Mouse (Mus musculus): Measurements from ENCODE around the gene Trpm6. TPM values are rescaled to one million over a fixed set of nuclear protein-coding genes. Genes with fewer than 3 reads are reported as not detected.

The Trpm6 gene
- polyA plus RNA-seq, 1 experiment from 2014 or later = 0.05 TPM

- no peaks in the 10 kb centered on the region for H3K27me3 ChIP-seq (ENCODE audit: control insufficient read depth, insufficient read depth, low read length)
- H3K4me2 ChIP-seq (replicated peaks; ENCODE audit: low read depth) = no peak overlapping the region
- TF ChIP-seq EP300 (optimal IDR thresholded peaks at IDR 0.05) = no peak
- no peak for TF ChIP-seq CTCF (IDR thresholded peaks at IDR 0.05; ENCODE audit: low read depth)
- no peak overlapping the region for H3K27ac ChIP-seq (replicated peaks)
- ATAC-seq (ENCODE audit: low FRiP score, low TSS enrichment) (no peak), DNase-seq (ENCODE audit: low spot score) (no peak)
- no peak overlapping the region for H3K9ac ChIP-seq (ENCODE audit: low read length)
- no peaks in the 10 kb centered on the region for H3K36me3 ChIP-seq (ENCODE audit: control insufficient read depth, insufficient read depth, low read length)
- H3K4me1 ChIP-seq (replicated peaks; ENCODE audit: control insufficient read depth, insufficient read depth) = no peaks in the 10 kb centered on the region
- no peaks in the 10 kb centered on the region for H3K9me3 ChIP-seq (ENCODE audit: control insufficient read depth, low read length)
- H3K4me3 ChIP-seq (ENCODE audit: low read depth, low read length) = no peak overlapping the region
Measured at GRCm38 (mm10) chr19:18757191-18757590, 7.4 kb downstream of the Trpm6 start.

DNA sequence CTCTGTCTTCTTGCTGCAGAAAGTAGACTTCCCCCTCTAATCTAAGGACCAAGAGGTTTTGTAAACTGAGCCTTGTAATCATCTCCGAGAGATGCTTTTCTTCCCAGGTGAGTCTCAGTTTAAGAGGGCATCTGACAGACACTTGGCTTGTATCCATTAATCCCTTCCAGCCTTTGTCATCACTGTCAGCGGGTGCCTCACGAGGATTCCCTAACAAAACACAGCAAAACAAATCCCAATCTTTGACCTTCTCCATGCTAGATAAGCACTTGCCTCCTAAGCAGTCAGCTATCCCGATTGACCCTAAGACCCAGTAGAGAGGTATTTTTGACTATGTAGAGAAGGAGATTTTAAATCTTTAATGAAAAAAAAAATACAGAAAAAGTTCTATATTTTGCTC is 7.9 kb downstream of the Trpm6 start:
- no peaks in the 10 kb centered on the region for H3K27me3 ChIP-seq (ENCODE audit: control insufficient read depth, insufficient read depth, low read length)
- 48% methylated on average over 4 of the region's 4 CpGs for WGBS
- H3K9me3 ChIP-seq (ENCODE audit: control insufficient read depth, low read length) = no peaks in the 10 kb centered on the region
- no peak overlapping the region for H3K9ac ChIP-seq (ENCODE audit: low read length)
- TF ChIP-seq CTCF (IDR thresholded peaks at IDR 0.05; ENCODE audit: low read depth) (no peak), EP300 (optimal IDR thresholded peaks at IDR 0.05) (no peak)
- DNase-seq (ENCODE audit: low spot score) (no peak), ATAC-seq (ENCODE audit: low FRiP score, low TSS enrichment) (no peak)
- H3K4me3 ChIP-seq (ENCODE audit: low read depth, low read length) = no peak overlapping the region
- no peaks in the 10 kb centered on the region for H3K4me1 ChIP-seq (replicated peaks; ENCODE audit: control insufficient read depth, insufficient read depth)
- H3K27ac ChIP-seq (replicated peaks) = no peak overlapping the region
- H3K4me2 ChIP-seq (replicated peaks; ENCODE audit: low read depth) = no peak overlapping the region
- no peaks in the 10 kb centered on the region for H3K36me3 ChIP-seq (ENCODE audit: control insufficient read depth, insufficient read depth, low read length)

GRCm38 (mm10) chr19:18758269-18758668 is 8.5 kb downstream of the Trpm6 start:
- TF ChIP-seq CTCF (IDR thresholded peaks at IDR 0.05; ENCODE audit: low read depth) = no peak
- no peak for TF ChIP-seq EP300 (optimal IDR thresholded peaks at IDR 0.05)
- H3K9ac ChIP-seq (ENCODE audit: low read length) = no peak overlapping the region
- H3K27ac ChIP-seq (replicated peaks) = no peak overlapping the region
- no peaks in the 10 kb centered on the region for H3K36me3 ChIP-seq (ENCODE audit: control insufficient read depth, insufficient read depth, low read length)
- DNase-seq (ENCODE audit: low spot score) (peak; percentile 27), ATAC-seq (ENCODE audit: low FRiP score, low TSS enrichment) (no peak)
- H3K4me2 ChIP-seq (replicated peaks; ENCODE audit: low read depth) = no peak overlapping the region
- WGBS = 25% methylated on average over 6 of the region's 6 CpGs
- H3K27me3 ChIP-seq (ENCODE audit: control insufficient read depth, insufficient read depth, low read length) = no peaks in the 10 kb centered on the region
- no peaks in the 10 kb centered on the region for H3K4me1 ChIP-seq (replicated peaks; ENCODE audit: control insufficient read depth, insufficient read depth)
- no peaks in the 10 kb centered on the region for H3K9me3 ChIP-seq (ENCODE audit: control insufficient read depth, low read length)
- no peak overlapping the region for H3K4me3 ChIP-seq (ENCODE audit: low read depth, low read length)

DNA sequence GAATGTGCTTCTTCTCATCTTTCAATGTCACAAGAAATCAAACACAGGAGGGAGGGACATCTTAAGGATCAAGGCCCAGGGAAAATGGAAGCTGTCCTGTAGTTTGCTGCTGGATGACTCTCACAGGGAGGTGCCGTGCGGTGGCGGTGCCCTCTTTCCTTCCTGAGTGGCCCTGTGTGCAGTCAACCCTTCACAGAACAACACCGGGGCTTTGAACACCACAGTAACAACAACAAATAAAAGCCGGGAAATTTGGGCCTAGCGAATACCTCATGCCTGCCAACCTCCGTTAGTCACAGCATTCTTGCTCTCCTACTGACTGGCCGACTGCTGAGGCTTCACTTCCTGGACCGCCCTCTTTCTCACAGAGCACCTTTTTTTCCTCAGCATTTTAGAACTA is 9.1 kb downstream of the Trpm6 start:
- Histone ChIP-seq H3K27me3 (ENCODE audit: control insufficient read depth, insufficient read depth, low read length) (no peaks in the 10 kb centered on the region), H3K4me2 (replicated peaks; ENCODE audit: low read depth) (no peak overlapping the region), H3K9ac (ENCODE audit: low read length) (no peak overlapping the region), H3K27ac (replicated peaks) (no peak overlapping the region), H3K9me3 (ENCODE audit: control insufficient read depth, low read length) (no peaks in the 10 kb centered on the region), H3K4me1 (replicated peaks; ENCODE audit: control insufficient read depth, insufficient read depth) (no peaks in the 10 kb centered on the region), H3K36me3 (ENCODE audit: control insufficient read depth, insufficient read depth, low read length) (no peaks in the 10 kb centered on the region), H3K4me3 (ENCODE audit: low read depth, low read length) (no peak overlapping the region)
- ATAC-seq (ENCODE audit: low FRiP score, low TSS enrichment) = no peak
- 53% methylated on average over 9 of the region's 9 CpGs for WGBS
- TF ChIP-seq CTCF (IDR thresholded peaks at IDR 0.05; ENCODE audit: low read depth) (no peak), EP300 (optimal IDR thresholded peaks at IDR 0.05) (no peak)
- no peak for DNase-seq (ENCODE audit: low spot score)

- Histone ChIP-seq H3K4me1 (replicated peaks; ENCODE audit: control insufficient read depth, insufficient read depth) (no peaks in the 10 kb centered on the region), H3K9ac (ENCODE audit: low read length) (no peak overlapping the region), H3K27ac (replicated peaks) (no peak overlapping the region), H3K4me3 (ENCODE audit: low read depth, low read length) (no peak overlapping the region), H3K9me3 (ENCODE audit: control insufficient read depth, low read length) (no peaks in the 10 kb centered on the region), H3K27me3 (ENCODE audit: control insufficient read depth, insufficient read depth, low read length) (no peaks in the 10 kb centered on the region), H3K36me3 (ENCODE audit: control insufficient read depth, insufficient read depth, low read length) (no peaks in the 10 kb centered on the region), H3K4me2 (replicated peaks; ENCODE audit: low read depth) (no peak overlapping the region)
- TF ChIP-seq EP300 (optimal IDR thresholded peaks at IDR 0.05) (no peak), CTCF (IDR thresholded peaks at IDR 0.05; ENCODE audit: low read depth) (no peak)
- DNase-seq (ENCODE audit: low spot score) = no peak
- 64% methylated on average over 5 of the region's 5 CpGs for WGBS
- ATAC-seq (ENCODE audit: low FRiP score, low TSS enrichment) = no peak
Measured at GRCm38 (mm10) chr19:18766399-18766798, 16.6 kb downstream of the Trpm6 start.

DNA sequence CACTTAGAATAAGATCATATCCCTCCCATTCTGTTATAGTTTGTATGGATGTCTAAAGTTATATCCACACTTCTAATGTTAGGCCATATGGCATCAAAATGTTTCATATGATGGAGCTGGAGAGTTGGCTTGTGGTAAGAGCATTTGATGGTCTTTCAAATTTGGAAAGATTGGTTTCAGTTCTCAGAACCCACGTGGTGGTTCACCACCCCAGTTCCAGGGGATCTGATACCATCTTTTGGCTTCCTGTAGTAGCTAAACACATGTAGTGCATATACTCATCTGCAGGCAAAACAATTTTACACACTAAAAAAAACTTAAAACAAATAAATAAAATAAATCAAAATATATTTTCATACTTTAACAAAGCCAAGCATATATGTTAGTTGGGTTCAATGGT is 21.3 kb downstream of the Trpm6 start:
- WGBS = 58% methylated on average over 1 of the region's 1 CpGs
- Histone ChIP-seq H3K9me3 (ENCODE audit: control insufficient read depth, low read length) (no peaks in the 10 kb centered on the region), H3K4me3 (ENCODE audit: low read depth, low read length) (no peak overlapping the region), H3K4me1 (replicated peaks; ENCODE audit: control insufficient read depth, insufficient read depth) (no peaks in the 10 kb centered on the region), H3K36me3 (ENCODE audit: control insufficient read depth, insufficient read depth, low read length) (no peaks in the 10 kb centered on the region), H3K4me2 (replicated peaks; ENCODE audit: low read depth) (no peak overlapping the region), H3K9ac (ENCODE audit: low read length) (no peak overlapping the region), H3K27ac (replicated peaks) (no peak overlapping the region), H3K27me3 (ENCODE audit: control insufficient read depth, insufficient read depth, low read length) (no peaks in the 10 kb centered on the region)
- DNase-seq (ENCODE audit: low spot score) = no peak
- ATAC-seq (ENCODE audit: low FRiP score, low TSS enrichment) = no peak
- TF ChIP-seq EP300 (optimal IDR thresholded peaks at IDR 0.05) = no peak
- TF ChIP-seq CTCF (IDR thresholded peaks at IDR 0.05; ENCODE audit: low read depth) = no peak

Data from stomach, postnatal 0 days (tissue).